Mouse (Mus musculus): Measurements from ENCODE around the gene Sc5d. TPM values are rescaled to one million over a fixed set of nuclear protein-coding genes. Genes with fewer than 3 reads are reported as not detected.
A peak's percentile ranks its signal among the peaks of the same experiment; 100 is the strongest.

Sc5d gene
- total RNA-seq, 2 experiments from 2014 or later = 27.8 to 41.6 TPM

DNA sequence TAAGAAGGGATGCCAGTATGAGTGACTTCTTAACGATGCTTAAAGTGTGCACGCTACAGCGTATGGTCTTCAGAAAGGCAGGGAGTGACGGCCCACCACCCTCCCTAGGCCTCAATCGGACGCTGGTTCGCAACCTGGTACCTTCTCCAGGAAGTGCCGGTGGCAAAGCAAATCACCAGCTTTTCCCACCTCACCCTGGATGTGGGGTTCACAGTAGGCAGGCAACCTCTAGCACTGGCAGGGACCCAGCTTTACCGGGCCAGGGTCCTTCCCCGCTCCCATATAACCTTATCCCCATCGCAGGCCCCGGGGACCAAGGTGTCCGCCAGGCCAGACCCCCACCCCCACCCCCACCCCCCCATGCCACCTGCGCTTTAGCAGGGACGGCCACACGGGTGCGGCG lies 346 bp downstream of the Sc5d start:
- ATAC-seq (ENCODE audit: poor library complexity, severe bottlenecking) = peak; percentile 22; the same call in 1 of the 2 replicates

DNA sequence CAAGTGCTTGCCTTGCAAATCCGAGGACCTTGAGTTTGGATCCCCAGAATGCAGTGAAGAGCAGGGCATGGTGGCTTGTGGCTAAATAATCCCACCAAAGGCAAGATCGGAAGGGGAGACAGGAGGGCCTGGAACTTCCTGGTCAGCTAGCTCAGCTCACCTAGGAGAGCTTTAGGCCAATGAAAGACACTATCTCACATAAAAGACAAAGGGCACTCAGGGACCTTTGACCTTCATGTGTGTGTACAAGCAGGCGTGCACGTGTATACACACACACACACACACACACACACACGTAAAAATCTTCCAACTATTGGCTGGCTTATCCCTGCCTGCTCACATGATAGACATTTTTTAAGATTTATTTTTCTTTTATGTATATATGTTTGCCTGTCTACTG lies 3.6 kb downstream of the Sc5d start:
- no peak for ATAC-seq (ENCODE audit: poor library complexity, severe bottlenecking)

- no peak for ATAC-seq (ENCODE audit: poor library complexity, severe bottlenecking)
These were observed 14.9 kb downstream of the Sc5d start for GRCm38 (mm10) chr9:42249112-42249511.

DNA sequence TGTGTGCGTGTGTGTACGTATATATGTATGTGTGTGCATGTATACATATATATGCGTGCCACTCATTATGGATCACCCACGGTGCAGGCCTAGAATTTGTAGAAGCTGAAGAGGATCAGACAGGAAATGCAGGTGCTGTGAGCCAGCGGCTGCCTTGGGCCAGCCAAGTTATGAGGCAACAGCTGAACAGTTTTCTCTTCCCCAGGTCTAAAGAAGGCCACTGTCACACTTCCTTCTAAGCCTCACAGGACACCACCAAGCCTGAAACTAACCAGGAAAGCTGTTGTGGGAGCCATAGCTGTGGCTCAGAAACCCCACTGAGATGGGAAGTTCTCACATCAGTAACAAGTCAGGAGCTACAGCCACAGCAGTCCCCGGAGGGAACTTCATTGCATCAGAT lies 17.4 kb downstream of the Sc5d start:
- peak; percentile 84 for ATAC-seq (ENCODE audit: poor library complexity, severe bottlenecking)

DNA sequence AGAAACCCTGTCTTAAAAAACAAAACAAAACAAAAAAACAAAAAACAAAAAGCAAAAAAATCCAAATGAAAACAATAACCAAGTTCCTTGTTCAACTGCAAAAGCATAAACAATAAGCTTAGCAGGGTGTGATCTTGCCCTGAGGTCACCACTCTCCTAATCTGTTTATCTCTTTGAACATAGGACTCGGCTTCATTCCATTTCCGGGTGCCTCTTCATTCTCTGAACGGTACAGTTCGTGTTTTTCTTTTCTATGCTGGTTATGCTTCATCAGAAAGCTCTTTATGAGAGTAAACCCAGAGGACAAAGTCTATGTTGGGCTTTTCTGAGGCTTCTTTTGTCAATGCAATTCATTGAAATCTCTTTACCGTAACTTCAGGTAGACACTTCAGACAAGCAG lies 19.9 kb downstream of the Sc5d start:
- no peak for ATAC-seq (ENCODE audit: poor library complexity, severe bottlenecking)

DNA sequence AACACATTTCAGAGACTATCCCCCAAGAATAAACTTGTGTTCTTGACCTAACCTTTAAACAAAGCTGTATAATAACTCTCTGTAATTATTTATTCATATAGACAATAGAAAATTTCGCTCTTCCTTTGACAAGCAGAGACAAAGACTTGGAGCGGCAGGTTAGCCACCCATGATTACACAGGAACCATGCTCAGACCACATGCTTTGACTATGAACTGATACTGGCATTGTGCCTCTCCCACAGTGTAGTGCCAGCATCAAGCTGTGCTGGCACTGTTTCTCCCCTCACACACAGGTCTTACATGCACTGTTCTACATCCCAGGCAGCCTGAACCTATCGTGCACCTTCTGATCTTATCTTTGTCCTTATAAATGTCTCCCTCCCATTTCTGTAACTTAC lies 23.0 kb downstream of the Sc5d start:
- no peak for ATAC-seq (ENCODE audit: poor library complexity, severe bottlenecking)

GRCm38 (mm10) chr9:42240583-42240992 lies 23.5 kb downstream of the Sc5d start:
- ATAC-seq (ENCODE audit: poor library complexity, severe bottlenecking) = peak; percentile 77

DNA sequence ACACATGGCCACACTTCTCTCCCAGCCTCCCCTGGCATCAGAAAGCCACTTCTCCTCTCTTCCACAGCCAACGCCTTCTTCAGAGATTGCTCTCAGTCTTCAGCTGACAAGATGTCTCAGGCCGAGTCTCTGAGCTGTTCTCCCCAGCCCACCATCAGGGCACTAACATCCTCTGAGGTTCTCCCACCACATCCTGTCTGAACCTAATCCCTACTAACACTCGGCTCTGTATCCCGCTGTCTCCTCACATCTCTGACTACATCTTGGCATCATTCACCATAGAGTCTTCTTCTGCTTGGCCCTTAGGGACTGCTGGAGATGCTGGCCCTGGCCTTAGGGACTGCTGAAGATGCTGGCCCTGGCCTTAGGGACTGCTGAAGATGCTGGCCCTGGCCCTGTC lies 25.2 kb downstream of the Sc5d start:
- ATAC-seq (ENCODE audit: poor library complexity, severe bottlenecking) = no peak

- ATAC-seq (ENCODE audit: poor library complexity, severe bottlenecking) = no peak
These were observed 32.9 kb downstream of the Sc5d start for GRCm38 (mm10) chr9:42231116-42231515.

GRCm38 (mm10) chr9:42230333-42230732 lies 33.7 kb downstream of the Sc5d start:
- no peak for ATAC-seq (ENCODE audit: poor library complexity, severe bottlenecking)

- no peak for ATAC-seq (ENCODE audit: poor library complexity, severe bottlenecking)
These were observed 34.5 kb downstream of the Sc5d start for GRCm38 (mm10) chr9:42229465-42230110.

DNA sequence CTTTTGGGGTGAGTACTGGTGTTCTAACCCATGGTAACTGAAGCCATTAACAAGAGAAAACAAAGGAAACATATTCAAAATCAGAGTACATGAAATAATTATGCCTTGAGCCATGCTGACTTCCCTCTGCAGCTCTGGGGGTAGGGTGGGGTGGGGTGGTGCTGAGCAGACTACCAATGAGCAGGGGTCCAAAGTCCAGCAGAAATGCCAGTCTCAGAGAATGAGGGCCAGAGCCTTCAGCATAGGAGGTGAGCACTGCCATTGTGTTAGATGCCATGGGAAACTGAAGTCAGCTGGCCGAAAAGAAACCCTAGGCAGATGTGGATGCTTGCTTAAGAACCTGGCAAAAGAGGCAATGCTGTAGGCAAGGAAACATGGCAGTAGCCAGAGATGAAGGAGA lies 36.3 kb downstream of the Sc5d start:
- no peak for ATAC-seq (ENCODE audit: poor library complexity, severe bottlenecking)

GRCm38 (mm10) chr9:42219001-42219660 lies 44.9 kb downstream of the Sc5d start:
- ATAC-seq (ENCODE audit: poor library complexity, severe bottlenecking) = no peak

GRCm38 (mm10) chr9:42217685-42218084 lies 46.4 kb downstream of the Sc5d start:
- no peak for ATAC-seq (ENCODE audit: poor library complexity, severe bottlenecking)

GRCm38 (mm10) chr9:42214116-42214515 lies 49.9 kb downstream of the Sc5d start:
- ATAC-seq (ENCODE audit: poor library complexity, severe bottlenecking) = no peak

- no peak for ATAC-seq (ENCODE audit: poor library complexity, severe bottlenecking)
These were observed 50.9 kb downstream of the Sc5d start for GRCm38 (mm10) chr9:42213142-42213541.

- no peak for ATAC-seq (ENCODE audit: poor library complexity, severe bottlenecking)
These were observed 54.4 kb downstream of the Sc5d start for GRCm38 (mm10) chr9:42209666-42210065.

DNA sequence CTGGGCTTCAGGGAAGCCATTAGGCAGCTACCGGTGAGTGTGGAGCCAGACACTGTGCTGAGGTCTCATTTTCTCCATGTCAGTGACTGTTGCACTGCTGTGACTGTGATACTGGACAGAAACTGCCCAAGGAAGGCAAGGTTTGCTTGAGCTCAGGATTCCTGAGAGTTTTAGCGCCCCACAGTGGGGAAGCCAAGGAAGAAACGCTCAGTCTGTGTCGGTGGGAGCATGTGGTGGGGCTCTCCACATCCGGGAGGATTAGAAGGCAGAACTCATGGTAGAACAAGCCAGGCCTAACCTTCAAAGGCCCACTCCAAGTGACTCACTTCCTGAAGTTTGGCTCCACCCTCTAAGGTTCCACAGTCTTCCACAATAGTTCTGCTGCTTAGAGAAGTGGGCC lies 55.6 kb downstream of the Sc5d start:
- peak; percentile 78 for ATAC-seq (ENCODE audit: poor library complexity, severe bottlenecking)

DNA sequence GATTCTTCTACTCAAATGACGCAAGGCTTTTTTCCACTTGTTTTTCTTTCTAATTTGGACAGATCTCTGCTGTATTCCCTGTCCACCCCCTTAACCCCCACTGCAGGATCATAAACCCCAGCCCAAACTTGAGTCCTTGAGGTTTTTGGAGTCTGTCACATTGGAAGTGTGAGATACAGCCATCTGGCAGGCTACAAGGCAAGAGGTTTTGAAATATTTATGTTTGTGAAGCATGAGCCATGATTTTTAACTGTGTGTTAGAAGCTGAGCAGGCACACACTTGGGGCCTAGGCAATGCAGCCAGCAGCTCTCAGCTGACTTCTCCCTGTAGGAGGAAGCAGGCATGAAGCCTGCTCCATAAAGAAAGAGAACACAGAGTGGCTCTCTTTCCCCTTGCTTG lies 57.3 kb downstream of the Sc5d start:
- no peak for ATAC-seq (ENCODE audit: poor library complexity, severe bottlenecking)

DNA sequence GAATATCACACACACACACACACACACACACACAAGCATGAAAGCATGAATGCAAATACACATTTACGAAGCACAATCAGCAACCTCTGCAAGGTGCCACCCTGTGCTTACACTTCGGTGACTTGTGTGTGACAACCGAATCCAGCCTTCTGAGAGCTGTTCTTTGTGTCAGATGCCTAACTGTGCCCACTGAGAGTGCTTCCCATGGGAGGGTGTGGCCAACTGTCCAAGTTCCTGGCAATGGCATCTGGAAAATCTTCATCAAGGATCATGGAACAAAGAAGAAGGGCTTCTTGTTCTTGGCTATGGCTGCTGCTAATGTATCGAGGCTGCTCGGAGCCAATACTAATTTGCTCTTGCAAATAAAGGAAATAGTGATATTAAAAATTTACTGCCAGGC lies 61.8 kb downstream of the Sc5d start:
- no peak for ATAC-seq (ENCODE audit: poor library complexity, severe bottlenecking)

Data from megakaryocyte, adult 5-6 weeks (primary cell).